Mouse (Mus musculus) small intestine, adult 2 months (tissue): ENCODE measurements around the gene Tyro3. TPM values are rescaled to one million over a fixed set of nuclear protein-coding genes. Genes with fewer than 3 reads are reported as not detected.

Source experiments
- H3K27ac ChIP-seq: fragments of 200-500 bp; 2 replicates; pipeline ENCODE4 v1.5.1; 2012; ENCODE audit warnings: low read depth, low read length, control low read depth, inconsistent platforms; ENCODE audit not compliant: insufficient read depth
- H3K27me3 ChIP-seq: fragments of 200-500 bp; 2 replicates; pipeline ENCODE4 v1.6.1; 2012; ENCODE audit warnings: mild to moderate bottlenecking, moderate library complexity, low read length, inconsistent platforms; ENCODE audit not compliant: control insufficient read depth, insufficient read depth
- H3K36me3 ChIP-seq: fragments of 200-500 bp; 2 replicates; pipeline ENCODE4 v1.6.1; 2012; ENCODE audit warnings: mild to moderate bottlenecking, low read length, control low read depth, inconsistent platforms; ENCODE audit not compliant: control insufficient read depth, insufficient read depth
- H3K4me1 ChIP-seq: fragments of 200-500 bp; 2 replicates; pipeline ENCODE4 v1.6.1; 2012; ENCODE audit warnings: low read length, inconsistent platforms, mixed read lengths; ENCODE audit not compliant: control insufficient read depth, insufficient read depth, insufficient read length
- H3K4me3 ChIP-seq: fragments of 200-500 bp; 2 replicates; pipeline ENCODE4 v1.5.1; 2012; ENCODE audit warnings: low read depth, mild to moderate bottlenecking, control low read depth, inconsistent platforms, low read length, moderate library complexity
- CTCF ChIP-seq: fragments of 200-500 bp; IDR thresholded peaks from 2 replicates; pipeline ENCODE4 v1.5.1; 2012; ENCODE audit warnings: low read depth, mild to moderate bottlenecking, control low read depth, inconsistent platforms, low read length, moderate library complexity, mixed read lengths; ENCODE audit not compliant: insufficient replicate concordance, insufficient read length; ENCODE audit errors: extremely low read depth
- POLR2A ChIP-seq: fragments of 200-500 bp; IDR thresholded peaks from 2 replicates; pipeline ENCODE4 v1.6.1; 2012; ENCODE audit warnings: low read depth, mild to moderate bottlenecking, control low read depth, inconsistent platforms, low read length, moderate library complexity
- WGBS: fragments of 180-500 bp; shearing (Covaris S2); methylation state at CpG from one replicate; pipeline ENCODE4 v1.1.7; 2018; 5-methylcytosine and 5-hydroxymethylcytosine counted together
- polyA plus RNA-seq: library from polyadenylated mRNA; depleted of rRNA; stranded (reverse); fragments of >200 nt; gene quantifications from 2 replicates; pipeline ENCODE4 v1.2.3, GENCODE M21; 2012; rRNA removed

Gene Tyro3
- 3.2 and 6.3 TPM in 2 replicates for polyA plus RNA-seq

GRCm38 (mm10) chr2:119797279-119797783 is at the start of gene Tyro3:
Tyro3 (plus strand) TSS chr2:119797733.
- WGBS: 92% methylated on average over 5 of the region's 5 CpGs
- Histone ChIP-seq H3K27me3 (peaks cover 11% of the 10 kb centered on the region), H3K4me1 (peaks cover 3% of the 10 kb centered on the region; the same call in 1 of the 2 replicates), H3K36me3 (no peaks in the 10 kb centered on the region), H3K4me3 (no peak within 1 kb of the TSS), H3K27ac (no peak within 1 kb of the TSS)
- TF ChIP-seq CTCF (no peak), POLR2A (no peak)

DNA sequence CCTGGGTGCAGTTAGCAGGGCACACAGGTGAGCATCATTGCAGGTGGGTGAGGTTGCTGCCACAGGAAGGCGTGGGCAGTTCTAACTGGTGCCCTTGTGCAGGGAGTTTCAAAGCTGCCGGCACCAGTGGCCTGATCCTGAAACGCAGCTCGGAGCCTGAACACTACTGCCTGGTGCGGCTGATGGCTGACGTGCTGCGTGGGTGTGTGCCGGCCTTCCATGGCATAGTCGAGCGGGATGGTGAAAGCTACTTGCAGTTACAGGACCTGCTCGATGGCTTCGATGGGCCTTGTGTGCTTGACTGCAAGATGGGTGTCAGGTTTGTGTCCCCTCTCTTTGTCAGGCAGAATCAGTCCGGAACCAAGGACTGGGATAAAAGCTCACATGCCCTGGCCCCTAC is 48.3 kb upstream of the Tyro3 start:
- Histone ChIP-seq H3K36me3 (peaks cover 22% of the 10 kb centered on the region), H3K27ac (no peak overlapping the region), H3K4me3 (no peak overlapping the region), H3K4me1 (peaks cover 4% of the 10 kb centered on the region; the same call in 1 of the 2 replicates), H3K27me3 (no peaks in the 10 kb centered on the region)
- WGBS: 89% methylated on average over 13 of the region's 13 CpGs
- TF ChIP-seq CTCF: no peak
- no peak for TF ChIP-seq POLR2A

DNA sequence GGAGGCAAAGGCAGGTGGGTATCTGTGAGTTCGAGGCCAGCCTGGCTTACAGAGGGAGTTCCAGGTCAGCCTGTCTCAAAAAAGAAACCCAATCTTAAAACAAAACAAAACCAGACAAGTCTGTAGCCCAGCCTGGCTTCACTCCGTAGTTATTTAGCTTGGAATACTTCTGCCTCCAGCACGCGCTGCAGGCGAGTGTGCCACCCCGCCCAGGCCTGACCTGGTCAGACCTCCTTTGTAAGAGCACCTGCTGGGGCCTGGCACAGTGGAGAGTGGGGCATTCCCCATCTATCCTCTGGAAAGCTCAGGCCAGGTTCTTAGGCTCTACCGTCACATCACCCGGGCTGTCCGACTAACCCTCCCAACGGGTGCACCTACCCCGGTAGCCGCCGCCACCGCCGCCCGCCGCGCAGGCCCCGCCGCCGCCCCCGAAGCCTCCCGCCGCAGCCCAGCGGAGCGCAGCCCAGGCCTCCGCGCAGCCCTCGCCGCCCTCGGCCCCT is 39.9 kb upstream of the Tyro3 start:
- TF ChIP-seq CTCF: no peak
- TF ChIP-seq POLR2A: no peak
- Histone ChIP-seq H3K36me3 (no peaks in the 10 kb centered on the region), H3K27me3 (peaks cover 21% of the 10 kb centered on the region), H3K4me1 (peaks cover 8% of the 10 kb centered on the region), H3K4me3 (peak overlapping the region; percentile 85), H3K27ac (no peak overlapping the region)
- 4% methylated on average over 31 of the region's 31 CpGs for WGBS

DNA sequence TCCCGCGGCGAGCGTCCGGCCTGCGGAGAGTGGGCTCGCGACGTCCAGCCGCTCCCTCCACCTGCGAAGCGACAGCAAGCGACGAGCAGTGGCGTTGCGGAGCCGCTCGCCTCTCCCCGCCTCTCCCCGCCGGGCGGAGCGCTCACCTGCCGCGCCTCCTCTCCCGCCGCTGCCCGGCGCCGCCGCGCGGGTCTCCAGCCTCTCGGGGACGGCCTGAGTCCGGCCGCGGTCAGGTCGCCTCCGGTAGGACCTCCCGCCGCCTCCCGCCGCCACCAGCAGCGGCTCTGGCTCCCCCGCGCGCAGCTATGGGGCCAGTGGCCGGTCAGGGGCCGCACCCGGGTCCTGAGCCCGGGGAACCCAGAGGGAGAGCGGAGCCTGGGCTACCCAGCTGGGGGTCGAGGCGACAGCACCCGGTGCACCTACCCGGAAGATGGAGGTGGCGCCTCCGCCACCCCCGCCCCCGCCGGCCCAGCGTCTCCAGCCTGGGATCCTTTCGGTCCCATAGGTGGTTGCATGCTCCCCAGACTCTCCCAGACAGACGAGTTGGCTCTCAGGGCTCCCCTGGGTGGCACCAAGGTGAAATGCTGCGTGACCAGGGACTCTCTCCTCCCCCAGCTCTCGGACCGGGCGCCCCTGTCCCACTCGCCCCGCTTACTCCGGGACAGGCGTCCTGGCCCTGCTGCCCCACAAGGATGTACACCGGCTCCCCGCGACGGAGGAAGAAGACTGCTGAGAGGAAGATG is 39.3 kb upstream of the Tyro3 start:
- H3K36me3 ChIP-seq: no peaks in the 10 kb centered on the region
- WGBS: 1% methylated on average over 74 of the region's 77 CpGs
- TF ChIP-seq CTCF (no peak), POLR2A (no peak)
- no peak overlapping the region for H3K27ac ChIP-seq
- peaks cover 8% of the 10 kb centered on the region for H3K4me1 ChIP-seq
- peaks cover 21% of the 10 kb centered on the region for H3K27me3 ChIP-seq
- H3K4me3 ChIP-seq: peak overlapping the region; percentile 85

GRCm38 (mm10) chr2:119758844-119759835 is 38.4 kb upstream of the Tyro3 start:
- peak overlapping the region; percentile 85 for H3K4me3 ChIP-seq
- H3K4me1 ChIP-seq: peaks cover 8% of the 10 kb centered on the region
- H3K27me3 ChIP-seq: peaks cover 21% of the 10 kb centered on the region
- H3K36me3 ChIP-seq: peaks cover 3% of the 10 kb centered on the region
- TF ChIP-seq CTCF (no peak), POLR2A (no peak)
- 13% methylated on average over 44 of the region's 44 CpGs for WGBS
- H3K27ac ChIP-seq: no peak overlapping the region

- peak within 1 kb of the TSS; percentile 85; the same call in 1 of the 2 replicates for H3K4me3 ChIP-seq
- peaks cover 5% of the 10 kb centered on the region for H3K36me3 ChIP-seq
- H3K27me3 ChIP-seq: peaks cover 21% of the 10 kb centered on the region
- WGBS: 21% methylated on average over 9 of the region's 9 CpGs
- no peak within 1 kb of the TSS for H3K27ac ChIP-seq
- H3K4me1 ChIP-seq: peaks cover 8% of the 10 kb centered on the region
- no peak for TF ChIP-seq CTCF
- TF ChIP-seq POLR2A: no peak
These were observed 37.3 kb upstream of the Tyro3 start, which contains the start of gene Ltk for GRCm38 (mm10) chr2:119760251-119760650. Ltk (minus strand) TSS chr2:119760431.
